Mouse (Mus musculus) skeletal muscle tissue, adult 2 months (tissue): ENCODE data around the gene Slc22a15.

Source experiments
- DNase-seq: peaks from one replicate; pipeline ENCODE4 v3.0.0-alpha.2; 2012; ENCODE audit warnings: low read depth, low spot score

Slc22a15 gene

DNA sequence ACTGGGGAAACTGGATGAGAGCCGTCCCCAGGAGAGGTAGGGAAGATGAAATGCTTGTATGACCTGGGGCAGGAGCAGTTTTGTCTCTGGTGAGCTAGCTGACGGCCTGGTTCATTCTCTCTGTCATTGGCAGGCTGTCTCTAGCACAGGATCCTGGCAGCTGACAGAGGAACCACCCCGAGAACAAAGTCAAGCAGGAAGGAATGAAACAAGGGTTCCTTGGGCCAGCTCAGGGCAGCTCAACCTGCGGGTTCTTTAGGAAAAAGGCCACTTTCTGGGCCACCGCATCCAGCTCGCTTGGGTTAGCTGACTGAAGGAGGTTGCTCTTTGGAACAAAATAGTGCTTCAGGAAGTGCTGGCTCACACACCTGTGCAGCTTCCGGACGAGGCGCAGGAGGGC, 109.5 kb downstream of the Slc22a15 start:
- no peak for DNase-seq

DNA sequence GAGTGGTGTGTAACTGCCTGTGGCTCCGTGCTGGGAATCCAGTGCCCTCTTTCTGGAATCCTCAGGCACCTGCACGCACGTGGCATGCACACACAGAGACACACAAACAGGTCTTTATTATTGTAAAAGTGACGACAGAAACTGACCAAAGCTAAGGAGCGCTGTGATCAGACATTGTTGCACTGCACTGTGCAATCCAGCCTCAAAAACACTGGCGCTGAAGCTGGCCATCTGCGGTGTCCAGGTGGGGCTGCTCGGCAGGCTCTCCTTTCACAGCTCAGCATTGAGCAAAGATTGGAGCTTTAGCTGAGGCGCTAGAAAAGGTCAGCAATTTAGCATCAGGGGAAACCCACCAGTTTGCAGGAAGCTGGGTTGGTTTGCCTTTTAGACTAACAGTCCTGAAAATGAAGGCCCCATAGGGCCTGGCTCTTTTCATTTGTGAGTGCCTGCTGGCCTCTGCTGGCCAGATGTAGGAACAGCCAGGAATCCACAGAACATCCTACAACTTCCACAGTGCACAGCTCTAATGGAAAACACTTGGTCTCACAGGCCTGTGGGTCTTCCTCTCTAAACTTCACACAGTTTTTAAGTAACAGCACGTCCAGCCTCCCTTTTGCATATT, 111.8 kb downstream of the Slc22a15 start:
- peak; percentile 47 for DNase-seq

DNA sequence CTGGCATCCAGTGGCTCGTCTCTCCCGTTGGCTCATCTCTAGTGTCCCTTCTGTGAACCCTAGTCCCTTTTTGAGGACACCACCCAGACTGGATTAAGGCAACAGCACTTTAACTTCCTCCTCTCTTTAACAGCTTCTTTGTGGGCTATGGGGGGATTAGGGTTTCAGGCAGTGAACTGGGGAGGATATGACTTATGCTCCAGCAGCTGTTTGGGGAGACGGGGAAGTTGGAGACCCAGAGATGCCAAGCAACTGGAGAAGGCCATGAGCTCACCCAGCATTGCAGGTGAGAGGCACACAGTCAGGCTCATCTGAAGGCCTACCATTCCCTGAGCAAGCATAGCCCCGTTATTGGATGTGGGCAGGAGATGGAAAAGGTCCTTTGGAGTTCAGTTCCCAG, 112.3 kb downstream of the Slc22a15 start:
- no peak for DNase-seq

DNA sequence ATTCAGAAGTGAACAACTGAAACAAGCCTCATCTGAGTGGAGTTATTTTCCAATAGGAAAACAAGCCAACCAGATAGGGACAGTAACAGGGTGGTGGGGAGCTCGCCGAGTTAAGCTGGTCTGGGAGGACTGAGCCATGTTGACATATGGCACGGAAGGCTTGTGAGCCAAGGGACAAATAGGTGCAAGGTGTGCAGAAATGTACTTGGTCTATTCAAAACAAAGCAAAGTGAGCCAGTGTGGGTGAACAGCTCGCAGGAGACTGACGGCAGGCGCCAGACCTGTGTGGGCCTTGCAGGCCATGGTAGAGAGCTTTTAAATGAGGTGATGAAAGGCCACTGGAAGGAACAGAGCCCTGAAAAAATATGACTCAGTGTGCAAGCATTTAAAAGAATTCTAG, 116.6 kb downstream of the Slc22a15 start:
- DNase-seq: no peak

DNA sequence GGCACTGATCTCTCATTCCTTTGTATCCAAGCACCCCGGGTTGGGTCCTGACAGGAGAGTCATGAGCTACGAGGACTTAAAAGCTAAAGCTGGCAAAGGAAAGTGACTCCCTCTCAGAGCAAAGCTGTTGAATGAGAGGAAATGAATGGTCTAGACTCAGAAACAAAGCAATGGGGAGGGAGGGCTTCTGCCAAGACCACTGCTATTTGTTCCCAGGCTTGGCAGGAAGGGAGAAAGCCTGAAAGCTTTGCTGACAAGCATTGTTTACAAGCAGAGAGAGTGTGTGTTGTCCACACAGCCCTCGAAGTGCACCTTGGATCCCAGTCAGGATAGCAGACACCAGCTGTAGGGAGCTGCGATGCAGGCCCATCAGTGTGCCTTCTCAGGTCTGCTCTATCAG, 117.3 kb downstream of the Slc22a15 start:
- DNase-seq: no peak

DNA sequence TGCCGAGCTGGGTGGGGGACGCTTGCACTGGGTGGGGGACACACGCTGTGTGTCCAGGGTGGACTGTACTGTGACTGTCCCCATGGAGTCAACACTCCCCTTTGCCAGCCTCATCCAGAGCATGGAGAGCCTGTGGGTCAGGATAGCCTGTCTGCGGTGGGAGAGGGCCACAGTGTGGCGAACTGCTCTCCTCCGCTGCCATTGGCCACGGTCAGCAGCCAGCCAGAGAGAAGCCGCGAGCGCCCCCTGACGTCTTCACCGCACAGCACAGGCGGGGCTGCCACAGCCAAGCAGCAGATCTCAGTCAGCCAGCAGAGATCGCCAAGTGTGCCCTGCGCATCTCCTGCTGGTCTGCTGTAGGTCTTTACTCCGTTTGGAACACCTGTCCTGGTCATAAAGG, 118.1 kb downstream of the Slc22a15 start:
- DNase-seq: peak; percentile 76
